Mouse (Mus musculus) adrenal gland, adult 8-10 months (tissue): ENCODE data around the gene Ndufs2. TPM values are rescaled to one million over a fixed set of nuclear protein-coding genes. Genes with fewer than 3 reads are reported as not detected.

Source experiments
- DNase-seq: peaks from one replicate; pipeline ENCODE4 v3.0.0; 2022
- total RNA-seq, 4 experiments: library from RNA; stranded (reverse); gene quantifications; 2 replicates each; pipeline ENCODE4 v1.2.4; 2022

The Ndufs2 gene
- total RNA-seq, 4 experiments from 2014 or later = 609 to 713 (median 672) TPM

GRCm38 (mm10) chr1:171195887-171196397 is 55.2 kb downstream of the Ndufs2 start, which contains the start of gene Pcp4l1:
Pcp4l1 (minus strand) TSS chr1:171196268.
- peak; percentile 68 for DNase-seq

GRCm38 (mm10) chr1:171195046-171195822 is 56.0 kb downstream of the Ndufs2 start:
- no peak for DNase-seq

- no peak for DNase-seq
Measured at GRCm38 (mm10) chr1:171193911-171194830, 57.0 kb downstream of the Ndufs2 start.

GRCm38 (mm10) chr1:171193093-171193840 is 57.9 kb downstream of the Ndufs2 start:
- DNase-seq = no peak

GRCm38 (mm10) chr1:171192283-171192682 is 58.9 kb downstream of the Ndufs2 start:
- no peak for DNase-seq

GRCm38 (mm10) chr1:171190832-171191231 is 60.4 kb downstream of the Ndufs2 start:
- DNase-seq = no peak

- DNase-seq = no peak
Measured at GRCm38 (mm10) chr1:171189476-171190114, 61.6 kb downstream of the Ndufs2 start.

- DNase-seq = no peak
Measured at GRCm38 (mm10) chr1:171189046-171189445, 62.1 kb downstream of the Ndufs2 start.

- DNase-seq = no peak
Measured at GRCm38 (mm10) chr1:171187851-171188700, 63.1 kb downstream of the Ndufs2 start.

GRCm38 (mm10) chr1:171185655-171186054 is 65.5 kb downstream of the Ndufs2 start:
- no peak for DNase-seq

Other genes with a start within 250 kb of the Ndufs2 start
- 1 to 10 TPM; 4.1 to 7.5 (median 6.1) TPM for gene Fcgr4, start 232.5 kb downstream of the Ndufs2 start, total RNA-seq
- gene Fcgr3, start 186.5 kb downstream of the Ndufs2 start, total RNA-seq = 10 to 100 TPM; 11.4 to 29.7 (median 23.1) TPM
- gene Cfap126, start 137.5 kb downstream of the Ndufs2 start, total RNA-seq = 1 to 10 TPM; 1.3 to 4.1 (median 3.1) TPM
- 100 to 1,000 TPM; 324 to 440 (median 382) TPM for gene Sdhc, start 100.8 kb downstream of the Ndufs2 start, total RNA-seq
- 1 to 10 TPM in 2 of 4 experiments, under 1 TPM in 2; 0.43 to 1.4 (median 1.2) TPM for gene Mpz, start 100.7 kb downstream of the Ndufs2 start, total RNA-seq
- gene Pcp4l1, start 55.1 kb downstream of the Ndufs2 start, total RNA-seq = 10 to 100 TPM; 55.7 to 66.0 (median 59.2) TPM
- under 1 TPM in 2 of 4 experiments, not detected in 2; 0.13 to 0.15 TPM for gene Nr1i3, start 37.4 kb downstream of the Ndufs2 start, total RNA-seq
- 10 to 100 TPM; 39.1 to 49.2 (median 46.0) TPM for gene Tomm40l, start 28.9 kb downstream of the Ndufs2 start, total RNA-seq
- 1 to 10 TPM; 2.0 to 6.4 (median 4.3) TPM for gene Apoa2, start 26.3 kb downstream of the Ndufs2 start, total RNA-seq
- gene Fcer1g, start 17.0 kb downstream of the Ndufs2 start, total RNA-seq = 10 to 100 TPM; 21.8 to 34.4 (median 28.3) TPM
- gene Adamts4, start 967 bp downstream of the Ndufs2 start, total RNA-seq = under 1 TPM; 0.46 to 0.80 (median 0.60) TPM
- 10 to 100 TPM; 28.5 to 44.8 (median 43.0) TPM for gene B4galt3, start 18.9 kb upstream of the Ndufs2 start, total RNA-seq
- 10 to 100 TPM; 39.7 to 86.2 (median 65.6) TPM for gene Ppox, start 29.8 kb upstream of the Ndufs2 start, total RNA-seq
- gene Usp21, start 36.6 kb upstream of the Ndufs2 start, total RNA-seq = 10 to 100 TPM; 39.3 to 64.7 (median 52.0) TPM
- 100 to 1,000 TPM; 179 to 200 (median 194) TPM for gene Ufc1, start 43.6 kb upstream of the Ndufs2 start, total RNA-seq
- gene Dedd, start 77.8 kb upstream of the Ndufs2 start, total RNA-seq = 10 to 100 TPM; 31.0 to 45.9 (median 36.7) TPM
- 100 to 1,000 TPM in 1 of 4 experiments, 10 to 100 TPM in 3; 81.4 to 103 (median 89.6) TPM for gene Nit1, start 94.3 kb upstream of the Ndufs2 start, total RNA-seq
- 100 to 1,000 TPM in 2 of 4 experiments, 10 to 100 TPM in 2; 76.7 to 184 (median 115) TPM for gene Pfdn2, start 94.3 kb upstream of the Ndufs2 start, total RNA-seq
- gene Klhdc9, start 109.4 kb upstream of the Ndufs2 start, total RNA-seq = 10 to 100 TPM in 1 of 4 experiments, 1 to 10 TPM in 3; 1.7 to 13.1 (median 6.2) TPM
- under 1 TPM; 0.10 to 0.54 (median 0.31) TPM for gene Nectin4, start 118.7 kb upstream of the Ndufs2 start, total RNA-seq
- 1 to 10 TPM; 3.4 to 7.5 (median 5.5) TPM for gene Arhgap30, start 137.6 kb upstream of the Ndufs2 start, total RNA-seq
- gene Usf1, start 159.9 kb upstream of the Ndufs2 start, total RNA-seq = 10 to 100 TPM; 61.4 to 94.4 (median 75.4) TPM
- gene Tstd1, start 167.5 kb upstream of the Ndufs2 start, total RNA-seq = 1 to 10 TPM; 1.7 to 8.1 (median 5.3) TPM
- gene F11r, start 186.1 kb upstream of the Ndufs2 start, total RNA-seq = 10 to 100 TPM; 26.4 to 53.3 (median 39.5) TPM